Mouse (Mus musculus) hindbrain, postnatal 0 days (tissue): ENCODE measurements at regions not wholly inside any gene's neighbourhood (a gene's known extent, or its start where the extent isn't known, plus 50 kb on each side); places are given as distances from the start of the nearest gene placed in this dataset.

Source experiments
- ATAC-seq: fragments of 200-750 bp; cut with Nextera tagmentation; 2 replicates; pipeline ENCODE4 v1.8.0; 2017; ENCODE audit warnings: mild to moderate bottlenecking, moderate TSS enrichment, moderate library complexity
- DNase-seq: peaks from one replicate; pipeline ENCODE4 v3.0.0-alpha.2; 2015; ENCODE audit warnings: low spot score
- H3K27ac ChIP-seq: fragments of 300-500 bp; sonication (generic); 2 replicates; pipeline ENCODE4 v1.5.1; 2014; ENCODE audit warnings: mild to moderate bottlenecking
- H3K27me3 ChIP-seq: fragments of 300-500 bp; sonication (generic); 2 replicates; pipeline ENCODE4 v1.6.1; 2014; ENCODE audit warnings: low read length, mixed read lengths; ENCODE audit not compliant: insufficient read depth
- H3K36me3 ChIP-seq: fragments of 300-500 bp; sonication (generic); 2 replicates; pipeline ENCODE4 v1.6.1; 2014; ENCODE audit warnings: low read length, mixed read lengths; ENCODE audit not compliant: insufficient read depth
- H3K4me1 ChIP-seq: fragments of 300-500 bp; sonication (generic); 2 replicates; pipeline ENCODE4 v1.6.1; 2014; ENCODE audit warnings: antibody characterized with exemption, low read length, mixed read lengths; ENCODE audit not compliant: insufficient read depth
- H3K4me2 ChIP-seq: fragments of 300-500 bp; sonication (generic); 2 replicates; pipeline ENCODE4 v1.6.1; 2014; ENCODE audit warnings: low read depth, mild to moderate bottlenecking, low read length, moderate library complexity, mixed read lengths
- H3K4me3 ChIP-seq: fragments of 300-500 bp; sonication (generic); 2 replicates; pipeline ENCODE4 v1.5.1; 2014; ENCODE audit warnings: low read length
- H3K9ac ChIP-seq: fragments of 300-500 bp; sonication (generic); replicated peaks from 2 replicates; pipeline ENCODE4 v1.6.1; 2014; ENCODE audit warnings: mild to moderate bottlenecking, low read length, moderate library complexity, mixed read lengths
- H3K9me3 ChIP-seq: fragments of 300-500 bp; sonication (generic); 2 replicates; pipeline ENCODE4 v1.6.1; 2016; ENCODE audit warnings: low read length, mixed read lengths
- CTCF ChIP-seq: IDR thresholded peaks from 2 replicates; pipeline ENCODE4 v1.5.1; 2016; ENCODE audit warnings: antibody characterized with exemption, control low read depth, low read depth
- WGBS: fragments of 180-500 bp; shearing (Covaris S2); extraction: QIAGEN DNeasy Blood & Tissue Kit; methylation state at CpG from one replicate; pipeline ENCODE4 v1.1.7; 2014; 5-methylcytosine and 5-hydroxymethylcytosine counted together

GRCm38 (mm10) chr7:72584427-72584826 is 278.0 kb upstream of the Mctp2 start:
- no peak for TF ChIP-seq CTCF
- 82% methylated on average over 3 of the region's 3 CpGs for WGBS

GRCm38 (mm10) chr7:72589241-72589668 is 282.8 kb upstream of the Mctp2 start:
- H3K4me1 ChIP-seq, result no peaks in the 10 kb centered on the region
- no peaks in the 10 kb centered on the region for H3K27me3 ChIP-seq
- no peak overlapping the region for H3K4me3 ChIP-seq
- no peak for DNase-seq
- no peak for ATAC-seq
- no peak overlapping the region for H3K4me2 ChIP-seq
- 56% methylated on average over 3 of the region's 3 CpGs for WGBS
- no peaks in the 10 kb centered on the region for H3K9me3 ChIP-seq
- TF ChIP-seq CTCF, result no peak
- no peaks in the 10 kb centered on the region for H3K36me3 ChIP-seq
- no peak overlapping the region for H3K27ac ChIP-seq
- H3K9ac ChIP-seq, result no peak overlapping the region

More at GRCm38 (mm10) chr7:72584427-72584826, 278.0 kb upstream of the Mctp2 start:
- Histone ChIP-seq H3K4me2 (no peak overlapping the region), H3K9me3 (no peaks in the 10 kb centered on the region), H3K27ac (no peak overlapping the region), H3K9ac (no peak overlapping the region), H3K36me3 (no peaks in the 10 kb centered on the region), H3K27me3 (no peaks in the 10 kb centered on the region), H3K4me1 (no peaks in the 10 kb centered on the region), H3K4me3 (no peak overlapping the region)
- ATAC-seq (no peak), DNase-seq (no peak)

GRCm38 (mm10) chr7:72590351-72591115 is 284.1 kb upstream of the Mctp2 start:
- H3K36me3 ChIP-seq, result no peaks in the 10 kb centered on the region
- H3K4me1 ChIP-seq, result no peaks in the 10 kb centered on the region
- WGBS, result 71% methylated on average over 4 of the region's 4 CpGs
- ATAC-seq, result no peak
- no peak for DNase-seq
- no peaks in the 10 kb centered on the region for H3K9me3 ChIP-seq
- no peak overlapping the region for H3K9ac ChIP-seq
- no peak overlapping the region for H3K4me2 ChIP-seq
- no peak overlapping the region for H3K27ac ChIP-seq
- no peak overlapping the region for H3K4me3 ChIP-seq
- H3K27me3 ChIP-seq, result no peaks in the 10 kb centered on the region
- no peak for TF ChIP-seq CTCF

- peak; percentile 77 for ATAC-seq
- no peak overlapping the region for H3K4me3 ChIP-seq
- TF ChIP-seq CTCF, result no peak
- DNase-seq, result peak; percentile 75
- 42% methylated on average over 6 of the region's 6 CpGs for whole genome bisulfite sequencing
- no peaks in the 10 kb centered on the region for H3K4me1 ChIP-seq
- H3K27ac ChIP-seq, result no peak overlapping the region
- no peaks in the 10 kb centered on the region for H3K27me3 ChIP-seq
- H3K4me2 ChIP-seq, result no peak overlapping the region
- no peak overlapping the region for H3K9ac ChIP-seq
- H3K36me3 ChIP-seq, result no peaks in the 10 kb centered on the region
- H3K9me3 ChIP-seq, result no peaks in the 10 kb centered on the region
Observed at GRCm38 (mm10) chr7:72592110-72592509, 285.7 kb upstream of the Mctp2 start.

GRCm38 (mm10) chr7:72592649-72593048 is 286.2 kb upstream of the Mctp2 start:
- no peaks in the 10 kb centered on the region for H3K9me3 ChIP-seq
- H3K27me3 ChIP-seq, result no peaks in the 10 kb centered on the region
- H3K4me1 ChIP-seq, result no peaks in the 10 kb centered on the region
- H3K36me3 ChIP-seq, result no peaks in the 10 kb centered on the region
- no peak overlapping the region for H3K27ac ChIP-seq
- no peak overlapping the region for H3K4me2 ChIP-seq
- no peak for DNase-seq
- no peak for TF ChIP-seq CTCF
- H3K9ac ChIP-seq, result no peak overlapping the region
- no peak overlapping the region for H3K4me3 ChIP-seq
- ATAC-seq, result no peak
- WGBS, result 57% methylated on average over 3 of the region's 3 CpGs

GRCm38 (mm10) chr7:72593259-72593658 is 286.9 kb upstream of the Mctp2 start:
- no peak overlapping the region for H3K9ac ChIP-seq
- 47% methylated on average over 1 of the region's 1 CpGs for WGBS
- no peak overlapping the region for H3K27ac ChIP-seq
- no peak overlapping the region for H3K4me3 ChIP-seq
- no peaks in the 10 kb centered on the region for H3K36me3 ChIP-seq
- no peaks in the 10 kb centered on the region for H3K9me3 ChIP-seq
- no peak for TF ChIP-seq CTCF
- ATAC-seq, result no peak
- no peak for DNase-seq
- no peaks in the 10 kb centered on the region for H3K27me3 ChIP-seq
- H3K4me2 ChIP-seq, result no peak overlapping the region
- H3K4me1 ChIP-seq, result no peaks in the 10 kb centered on the region

GRCm38 (mm10) chr7:72594741-72595140 is 288.3 kb upstream of the Mctp2 start:
- Histone ChIP-seq H3K9ac (no peak overlapping the region), H3K4me3 (no peak overlapping the region), H3K4me1 (no peaks in the 10 kb centered on the region), H3K27ac (no peak overlapping the region), H3K9me3 (no peaks in the 10 kb centered on the region), H3K27me3 (no peaks in the 10 kb centered on the region), H3K4me2 (no peak overlapping the region), H3K36me3 (no peaks in the 10 kb centered on the region)
- no peak for TF ChIP-seq CTCF
- DNase-seq (no peak), ATAC-seq (no peak)
- 83% methylated on average over 1 of the region's 1 CpGs for whole genome bisulfite sequencing
